Mouse (Mus musculus) gonadal fat pad, adult 2 months (tissue): ENCODE data around the gene Pipox. TPM values are rescaled to one million over a fixed set of nuclear protein-coding genes. Genes with fewer than 3 reads are reported as not detected.

Source experiments
- DNase-seq: peaks from one replicate; pipeline ENCODE4 v3.0.0-alpha.2; 2012; ENCODE audit warnings: low read depth
- polyA plus RNA-seq: library from polyadenylated mRNA; depleted of rRNA; stranded (reverse); fragments of >200 nt; gene quantifications from 2 replicates; pipeline ENCODE4 v1.2.3, GENCODE M21; 2012

Pipox gene
- polyA plus RNA-seq, 1 experiment: 9.6 TPM

- no peak for DNase-seq
Observed at GRCm38 (mm10) chr11:77908468-77908867, 14.6 kb upstream of the Pipox start.

- DNase-seq: no peak
Observed at GRCm38 (mm10) chr11:77906747-77907174, 12.9 kb upstream of the Pipox start.

- peak; percentile 20 for DNase-seq
Observed at GRCm38 (mm10) chr11:77906097-77906687, 12.3 kb upstream of the Pipox start.

- DNase-seq: no peak
Observed at GRCm38 (mm10) chr11:77904707-77905106, 10.8 kb upstream of the Pipox start.

GRCm38 (mm10) chr11:77903761-77904160, 9.9 kb upstream of the Pipox start:
- no peak for DNase-seq

GRCm38 (mm10) chr11:77901775-77902355, 8.0 kb upstream of the Pipox start:
- no peak for DNase-seq

GRCm38 (mm10) chr11:77901366-77901765, 7.5 kb upstream of the Pipox start:
- no peak for DNase-seq

GRCm38 (mm10) chr11:77900696-77901095, 6.8 kb upstream of the Pipox start:
- DNase-seq: no peak

GRCm38 (mm10) chr11:77900187-77900586, 6.3 kb upstream of the Pipox start:
- no peak for DNase-seq

GRCm38 (mm10) chr11:77896820-77897805, 3.2 kb upstream of the Pipox start:
- DNase-seq: no peak

GRCm38 (mm10) chr11:77896480-77896819, 2.6 kb upstream of the Pipox start:
- DNase-seq: no peak

GRCm38 (mm10) chr11:77896011-77896410, 2.1 kb upstream of the Pipox start:
- no peak for DNase-seq

- no peak for DNase-seq
Observed at GRCm38 (mm10) chr11:77894967-77895366, 1.1 kb upstream of the Pipox start.

GRCm38 (mm10) chr11:77893283-77893682, 613 bp downstream of the Pipox start:
- no peak for DNase-seq

GRCm38 (mm10) chr11:77892883-77893282, 1.0 kb downstream of the Pipox start:
- DNase-seq: no peak

GRCm38 (mm10) chr11:77890648-77891258, 3.1 kb downstream of the Pipox start:
- no peak for DNase-seq

GRCm38 (mm10) chr11:77889484-77889883, 4.4 kb downstream of the Pipox start:
- no peak for DNase-seq

GRCm38 (mm10) chr11:77888846-77889245, 5.0 kb downstream of the Pipox start:
- no peak for DNase-seq

GRCm38 (mm10) chr11:77887373-77887960, 6.4 kb downstream of the Pipox start:
- DNase-seq: no peak

GRCm38 (mm10) chr11:77885246-77885575, 8.7 kb downstream of the Pipox start:
- DNase-seq: no peak

- DNase-seq: no peak
Observed at GRCm38 (mm10) chr11:77884524-77885245, 9.2 kb downstream of the Pipox start.
